Mouse (Mus musculus) midbrain, embryonic 14.5 days (tissue): ENCODE results near the gene Atp6v0c. TPM values are rescaled to one million over a fixed set of nuclear protein-coding genes. Genes with fewer than 3 reads are reported as not detected.

Experiments used
- ATAC-seq: fragments of 200-750 bp; cut with Nextera tagmentation; 2 replicates; pipeline ENCODE4 v1.8.0; 2017; ENCODE audit warnings: moderate number of reproducible peaks, moderate library complexity; ENCODE audit not compliant: low FRiP score, low TSS enrichment
- DNase-seq: peaks from one replicate; pipeline ENCODE4 v3.0.0-alpha.2; 2015
- H3K27ac ChIP-seq: fragments of 300-500 bp; sonication (generic); replicated peaks from 2 replicates; pipeline ENCODE4 v1.5.1; 2014; ENCODE audit warnings: mild to moderate bottlenecking, low read depth, low read length, moderate library complexity
- H3K27me3 ChIP-seq: fragments of 300-500 bp; sonication (generic); 2 replicates; pipeline ENCODE4 v1.6.1; 2014; ENCODE audit warnings: low read length, control low read depth, mixed read lengths; ENCODE audit not compliant: control insufficient read depth, insufficient read depth
- H3K36me3 ChIP-seq: fragments of 300-500 bp; sonication (generic); 2 replicates; pipeline ENCODE4 v1.6.1; 2014; ENCODE audit warnings: low read length, control low read depth; ENCODE audit not compliant: control insufficient read depth, insufficient read depth
- H3K4me1 ChIP-seq: fragments of 300-500 bp; sonication (generic); 2 replicates; pipeline ENCODE4 v1.6.1; 2014; ENCODE audit warnings: mild to moderate bottlenecking, antibody characterized with exemption, low read length, control low read depth; ENCODE audit not compliant: control insufficient read depth, insufficient read depth
- H3K4me2 ChIP-seq: fragments of 300-500 bp; sonication (generic); 2 replicates; pipeline ENCODE4 v1.6.1; 2014; ENCODE audit warnings: mild to moderate bottlenecking, low read length, moderate library complexity
- H3K4me3 ChIP-seq: fragments of 300-500 bp; sonication (generic); replicated peaks from 2 replicates; pipeline ENCODE4 v1.5.1; 2014; ENCODE audit warnings: low read depth, low read length
- H3K9ac ChIP-seq: fragments of 300-500 bp; sonication (generic); replicated peaks from 2 replicates; pipeline ENCODE4 v1.6.1; 2014; ENCODE audit warnings: mild to moderate bottlenecking, low read length, moderate library complexity
- H3K9me3 ChIP-seq: fragments of 300-500 bp; sonication (generic); 2 replicates; pipeline ENCODE4 v1.6.1; 2016; ENCODE audit warnings: low read length, control low read depth, mixed read lengths; ENCODE audit not compliant: control insufficient read depth
- WGBS: fragments of 180-500 bp; shearing (Covaris S2); extraction: QIAGEN DNeasy Blood & Tissue Kit; methylation state at CpG from one replicate; pipeline ENCODE4 v1.1.7; 2014; 5-methylcytosine and 5-hydroxymethylcytosine counted together
- polyA plus RNA-seq: library from polyadenylated mRNA; unstranded; fragments of >200 nt; fragmentation: Nextera tagmentation; extraction: Ambion mirVana; gene quantifications from 2 replicates; pipeline ENCODE4 v1.2.1, GENCODE M21; 2014

Atp6v0c gene
- polyA plus RNA-seq, 1 experiment from 2014 or later, result 1,214 TPM

- peaks cover 13% of the 10 kb centered on the region for H3K36me3 ChIP-seq
- H3K27me3 ChIP-seq, result no peaks in the 10 kb centered on the region
- no peaks in the 10 kb centered on the region for H3K9me3 ChIP-seq
- H3K4me1 ChIP-seq, result peaks cover 18% of the 10 kb centered on the region
- peak overlapping the region; percentile 88 for H3K9ac ChIP-seq
- H3K4me3 ChIP-seq, result peak overlapping the region; percentile 91
- peak overlapping the region; percentile 98 for H3K27ac ChIP-seq
- WGBS, result 1% methylated on average over 40 of the region's 41 CpGs
- DNase-seq (peak; percentile 85), ATAC-seq (peak; percentile 80)
- H3K4me2 ChIP-seq, result peak overlapping the region; percentile 88
These were observed 768 bp downstream of the Atp6v0c start for GRCm38 (mm10) chr17:24168590-24169277.

GRCm38 (mm10) chr17:24167891-24168505, 1.5 kb downstream of the Atp6v0c start:
- DNase-seq, result no peak
- H3K4me3 ChIP-seq, result peak overlapping the region; percentile 91
- H3K9me3 ChIP-seq, result no peaks in the 10 kb centered on the region

GRCm38 (mm10) chr17:24167120-24167519, 2.4 kb downstream of the Atp6v0c start:
- 92% methylated on average over 6 of the region's 6 CpGs for WGBS
- Histone ChIP-seq H3K4me1 (peaks cover 25% of the 10 kb centered on the region), H3K36me3 (peaks cover 13% of the 10 kb centered on the region), H3K4me2 (peak overlapping the region; percentile 88; the same call in 1 of the 2 replicates), H3K9me3 (no peaks in the 10 kb centered on the region), H3K4me3 (no peak overlapping the region), H3K9ac (no peak overlapping the region), H3K27ac (no peak overlapping the region), H3K27me3 (no peaks in the 10 kb centered on the region)
- no peak for ATAC-seq
- no peak for DNase-seq

More at GRCm38 (mm10) chr17:24167891-24168505, 1.5 kb downstream of the Atp6v0c start:
- ATAC-seq, result no peak
- H3K4me1 ChIP-seq, result peaks cover 18% of the 10 kb centered on the region
- H3K27me3 ChIP-seq, result no peaks in the 10 kb centered on the region
- peak overlapping the region; percentile 88 for H3K9ac ChIP-seq
- H3K27ac ChIP-seq, result peak overlapping the region; percentile 98
- peaks cover 13% of the 10 kb centered on the region for H3K36me3 ChIP-seq
- peak overlapping the region; percentile 88 for H3K4me2 ChIP-seq
- WGBS, result 62% methylated on average over 7 of the region's 7 CpGs

- Histone ChIP-seq H3K4me1 (peaks cover 19% of the 10 kb centered on the region), H3K4me3 (no peak overlapping the region), H3K27me3 (no peaks in the 10 kb centered on the region), H3K9me3 (no peaks in the 10 kb centered on the region), H3K36me3 (peaks cover 13% of the 10 kb centered on the region), H3K4me2 (no peak overlapping the region), H3K27ac (no peak overlapping the region), H3K9ac (no peak overlapping the region)
- ATAC-seq, result no peak
- WGBS, result 78% methylated on average over 11 of the region's 11 CpGs
- DNase-seq, result no peak
These were observed 4.8 kb downstream of the Atp6v0c start for GRCm38 (mm10) chr17:24164566-24165259.

- peaks cover 13% of the 10 kb centered on the region for H3K36me3 ChIP-seq
- ATAC-seq (peak; percentile 89), DNase-seq (peak; percentile 97)
- H3K4me3 ChIP-seq, result peak within 1 kb of the TSS; percentile 84
- no peaks in the 10 kb centered on the region for H3K27me3 ChIP-seq
- peak within 1 kb of the TSS; percentile 80 for H3K9ac ChIP-seq
- H3K27ac ChIP-seq, result peak within 1 kb of the TSS; percentile 80
- 1% methylated on average over 47 of the region's 47 CpGs for WGBS
- peak within 1 kb of the TSS; percentile 98 for H3K4me2 ChIP-seq
- peaks cover 19% of the 10 kb centered on the region for H3K4me1 ChIP-seq
- H3K9me3 ChIP-seq, result no peaks in the 10 kb centered on the region
These were observed 6.1 kb downstream of the Atp6v0c start, which contains the start of gene Amdhd2 for GRCm38 (mm10) chr17:24163176-24163962. TSS of gene Amdhd2 (minus strand) at chr17:24163766.

- DNase-seq, result no peak
- Histone ChIP-seq H3K9me3 (no peaks in the 10 kb centered on the region), H3K27me3 (no peaks in the 10 kb centered on the region), H3K9ac (peak overlapping the region; percentile 80), H3K4me2 (peak overlapping the region; percentile 98), H3K27ac (peak overlapping the region; percentile 80), H3K36me3 (peaks cover 17% of the 10 kb centered on the region), H3K4me3 (peak overlapping the region; percentile 84), H3K4me1 (peaks cover 12% of the 10 kb centered on the region)
- WGBS, result 31% methylated on average over 17 of the region's 17 CpGs
- ATAC-seq, result peak; percentile 35
These were observed 6.8 kb downstream of the Atp6v0c start for GRCm38 (mm10) chr17:24162584-24163175.

GRCm38 (mm10) chr17:24161466-24161865, 8.0 kb downstream of the Atp6v0c start:
- Histone ChIP-seq H3K36me3 (peaks cover 19% of the 10 kb centered on the region), H3K27ac (no peak overlapping the region), H3K4me1 (peaks cover 7% of the 10 kb centered on the region), H3K4me3 (no peak overlapping the region), H3K4me2 (no peak overlapping the region), H3K9me3 (no peaks in the 10 kb centered on the region), H3K27me3 (no peaks in the 10 kb centered on the region), H3K9ac (no peak overlapping the region)
- 86% methylated on average over 5 of the region's 5 CpGs for WGBS
- no peak for DNase-seq
- ATAC-seq, result no peak

GRCm38 (mm10) chr17:24157526-24157925, 12.0 kb downstream of the Atp6v0c start:
- 97% methylated on average over 4 of the region's 4 CpGs for WGBS
- no peak overlapping the region for H3K4me3 ChIP-seq
- peaks cover 2% of the 10 kb centered on the region for H3K4me1 ChIP-seq
- H3K27ac ChIP-seq, result no peak overlapping the region
- no peak overlapping the region for H3K4me2 ChIP-seq
- H3K36me3 ChIP-seq, result peaks cover 27% of the 10 kb centered on the region
- H3K27me3 ChIP-seq, result no peaks in the 10 kb centered on the region
- ATAC-seq (no peak), DNase-seq (no peak)
- H3K9ac ChIP-seq, result no peak overlapping the region
- no peaks in the 10 kb centered on the region for H3K9me3 ChIP-seq
